Comparison of ENCODE assay signal across 35 mouse cellular contexts in genomic region chr10:75941042-75941824, GRCm38 (mm10). TPM values are rescaled to one million over a fixed set of nuclear protein-coding genes. Genes with fewer than 3 reads are reported as not detected.
DNase-seq lines count a peak whose midpoint lies in the region; ATAC-seq and TF ChIP-seq lines count a peak whose summit lies in the region.
"Had no signal": no experiment of that assay in that cellular context is flagged by ENCODE, and none has a peak within 500 bp of the region (broad histone marks: within the 10 kb centered on the region; RNA-seq: fewer than 3 reads in every experiment).

No protein-coding gene starts in this region.

- 59% methylated on average over 9 of the region's 9 CpGs for WGBS in forebrain, postnatal 0 days
- 53% methylated on average over 9 of the region's 9 CpGs for WGBS in forebrain, embryonic 15.5 days
- WGBS in lung, adult 2 months, result 77% methylated on average over 9 of the region's 9 CpGs

- no peaks in the 10 kb centered on the region; the same call in 1 of the 2 replicates for H3K27me3 ChIP-seq in forebrain, postnatal 0 days (ENCODE audit: insufficient read depth, low read length)
- H3K27me3 ChIP-seq in forebrain, embryonic 15.5 days, result peaks cover 4% of the 10 kb centered on the region; the same call in 1 of the 2 replicates
- H3K27me3 ChIP-seq: intestine, embryonic 15.5 days had no signal

- in situ Hi-C loops in ES-E14 (cut with MboI; ENCODE audit: low sequenced_read_pairs in 2 of 2, unreplicated experiment in 2 of 2), result no loop called here

- H3K36me3 ChIP-seq in forebrain, postnatal 0 days (ENCODE audit: insufficient read depth), result no peaks in the 10 kb centered on the region
- no peaks in the 10 kb centered on the region for H3K36me3 ChIP-seq in forebrain, embryonic 15.5 days
- peaks cover 21% of the 10 kb centered on the region for H3K36me3 ChIP-seq in ES-E14 (ENCODE audit: control insufficient read depth, insufficient read depth, low read length, poor library complexity, severe bottlenecking)
- H3K36me3 ChIP-seq: embryonic facial prominence, embryonic 13.5 days; forebrain, embryonic 10.5 days; hindbrain, embryonic 12.5 days; intestine, embryonic 15.5 days; limb, embryonic 10.5 days; limb, embryonic 15.5 days had no signal

- no peak for TF ChIP-seq POLR2A in lung, adult 2 months (IDR thresholded peaks at IDR 0.05; ENCODE audit: borderline replicate concordance, extremely low read depth, low read depth, low read length)

- H3K9me3 ChIP-seq in forebrain, postnatal 0 days (ENCODE audit: low read length), result no peaks in the 10 kb centered on the region
- no peaks in the 10 kb centered on the region for H3K9me3 ChIP-seq in forebrain, embryonic 15.5 days
- H3K9me3 ChIP-seq in ES-E14 (ENCODE audit: control insufficient read depth, insufficient read depth, low read depth, low read length), result no peaks in the 10 kb centered on the region
- H3K9me3 ChIP-seq: embryonic facial prominence, embryonic 13.5 days; forebrain, embryonic 10.5 days; heart, embryonic 13.5 days; hindbrain, embryonic 12.5 days; intestine, embryonic 15.5 days; limb, embryonic 10.5 days; limb, embryonic 15.5 days; megakaryocyte, embryonic 14.5 days had no signal

- no peak for DNase-seq in forebrain, postnatal 0 days
- peak; percentile 1 for DNase-seq in lung, adult 2 months
- DNase-seq in lung, postnatal 36 days, result no peak
- DNase-seq in ES-E14 (ENCODE audit: low read depth, low spot score), result no peak
- peak; percentile 54 for DNase-seq in retina, embryonic 14.5 days (ENCODE audit: low spot score)
- DNase-seq in left cerebral cortex, adult 8-10 months (ENCODE audit: low spot score in 2 of 2), result no peak
- DNase-seq in spleen, adult 12 weeks (ENCODE audit: low spot score), result no peak
- DNase-seq: adrenal gland, postnatal 25 days; cerebellum, adult 11-12 months; cerebellum, adult 9-11 months; gastrocnemius, postnatal 10 days; heart, postnatal 10 days; lung, postnatal 4 days; midbrain, embryonic 14.5 days; thymus, postnatal 14 days had no signal

- no peak overlapping the region for H3K9ac ChIP-seq in forebrain, postnatal 0 days
- no peak overlapping the region for H3K9ac ChIP-seq in forebrain, embryonic 15.5 days (replicated peaks)
- H3K9ac ChIP-seq in ES-E14 (ENCODE audit: insufficient read depth, low read depth, low read length, poor library complexity, severe bottlenecking), result peak overlapping the region; percentile 68; the same call in 1 of the 2 replicates
- H3K9ac ChIP-seq: embryonic facial prominence, embryonic 13.5 days; hindbrain, embryonic 12.5 days; intestine, embryonic 15.5 days; limb, embryonic 15.5 days had no signal

- ATAC-seq in forebrain, postnatal 0 days, result peak; percentile 53
- ATAC-seq in forebrain, embryonic 15.5 days (replicated peaks), result no peak
- ATAC-seq: forebrain, embryonic 16.5 days; hindbrain, postnatal 0 days; intestine, embryonic 15.5 days had no signal

- TF ChIP-seq CTCF in forebrain, postnatal 0 days (IDR thresholded peaks at IDR 0.05; ENCODE audit: low read depth), result no peak
- TF ChIP-seq CTCF in lung, adult 2 months (IDR thresholded peaks at IDR 0.05; ENCODE audit: insufficient read depth, low read length), result no peak

- no peak overlapping the region for H3K4me2 ChIP-seq in forebrain, postnatal 0 days (ENCODE audit: low read depth)
- no peak overlapping the region for H3K4me2 ChIP-seq in forebrain, embryonic 15.5 days (replicated peaks)
- H3K4me2 ChIP-seq: embryonic facial prominence, embryonic 13.5 days; hindbrain, embryonic 12.5 days; intestine, embryonic 15.5 days; limb, embryonic 15.5 days had no signal

- H3K27ac ChIP-seq in forebrain, postnatal 0 days (ENCODE audit: low read depth, low read length), result no peak overlapping the region
- H3K27ac ChIP-seq in forebrain, embryonic 15.5 days (replicated peaks), result no peak overlapping the region
- H3K27ac ChIP-seq in ES-E14 (ENCODE audit: insufficient read depth, low read depth, low read length, poor library complexity, severe bottlenecking), result peak overlapping the region; percentile 85
- H3K27ac ChIP-seq: embryonic facial prominence, embryonic 13.5 days; heart, embryonic 13.5 days; hindbrain, embryonic 12.5 days; hindbrain, postnatal 0 days; intestine, embryonic 15.5 days; layer of hippocampus, adult 2 months; limb, embryonic 10.5 days; limb, embryonic 15.5 days had no signal

- no peak overlapping the region for H3K4me3 ChIP-seq in forebrain, postnatal 0 days (ENCODE audit: low read depth, low read length)
- no peak overlapping the region for H3K4me3 ChIP-seq in forebrain, embryonic 15.5 days
- H3K4me3 ChIP-seq in lung, adult 2 months (replicated peaks; ENCODE audit: extremely low read depth, low read depth, low read length), result no peak overlapping the region
- no peak overlapping the region for H3K4me3 ChIP-seq in ES-E14 (ENCODE audit: insufficient read depth in 1 of 2, low read depth in 1 of 2, low read length in 2 of 2, poor library complexity in 1 of 2, severe bottlenecking in 1 of 2)
- H3K4me3 ChIP-seq: embryonic facial prominence, embryonic 13.5 days; forebrain, embryonic 10.5 days; heart, embryonic 13.5 days; hindbrain, embryonic 12.5 days; intestine, embryonic 15.5 days; layer of hippocampus, adult 2 months; limb, embryonic 10.5 days; limb, embryonic 15.5 days; megakaryocyte, embryonic 14.5 days had no signal

- H3K4me1 ChIP-seq in forebrain, postnatal 0 days (ENCODE audit: insufficient read depth), result 0 out of 2 replicates have a peak, but pooled peaks cover 4% of the 10 kb centered on the region
- H3K4me1 ChIP-seq in forebrain, embryonic 15.5 days, result peaks cover 9% of the 10 kb centered on the region
- H3K4me1 ChIP-seq in lung, adult 2 months (ENCODE audit: control insufficient read depth, insufficient read depth, low read length), result peaks cover 3% of the 10 kb centered on the region; the same call in 1 of the 2 replicates
- peaks cover 3 to 31% of the 10 kb centered on the region in 2 experiments; a peak in 3 of 4 replicates for H3K4me1 ChIP-seq in ES-E14 (ENCODE audit: control insufficient read depth in 2 of 2, insufficient read depth in 2 of 2, low read length in 2 of 2, poor library complexity in 1 of 2)

TF ChIP-seq in ES-E14, 5 proteins besides CTCF, POLR2A, EP300 and RAD21:
- TF ChIP-seq HCFC1 (IDR thresholded peaks at IDR 0.05; ENCODE audit: borderline replicate concordance, insufficient read depth, low read length) (no peak), MAFK (IDR thresholded peaks at IDR 0.05; ENCODE audit: insufficient read depth, low read depth, low read length) (no peak), CHD2 (IDR thresholded peaks at IDR 0.05; ENCODE audit: low read depth, low read length) (no peak), ZNF384 (IDR thresholded peaks at IDR 0.05; ENCODE audit: low read depth, low read length) (no peak), ZC3H11A (IDR thresholded peaks at IDR 0.05; ENCODE audit: borderline replicate concordance, low read depth, low read length) (no peak)

RNA-seq across cellular contexts. Expression of gene Gm867, which starts 0.8 kb away (rescaled TPM):
- total RNA-seq in forebrain, postnatal 0 days (2014; rRNA removed), result 0.95 and 2.8 TPM in 2 replicates
- polyA plus RNA-seq in forebrain, postnatal 0 days (2015; fragmentation: Nextera tagmentation; extraction: Ambion mirVana), result 0.97 and 1.0 TPM in 2 replicates
- polyA plus RNA-seq in forebrain, embryonic 15.5 days (2015; fragmentation: Nextera tagmentation; extraction: Ambion mirVana), result 0.28 TPM in 1 of 2 replicates, not detected in the other
- polyA plus RNA-seq in lung, adult 2 months (2012; rRNA removed), result 12.6 and 15.8 TPM in 2 replicates
- total RNA-seq in ES-E14 (2012; rRNA removed), result 1.1 and 2.9 TPM in 2 replicates
- total RNA-seq in left cerebral cortex, adult 8-10 months (2022), result under 1 TPM; 0.41 to 0.91 (median 0.70) TPM
- total RNA-seq: common myeloid progenitor, adult 5-6 weeks; heart, adult 8-10 months; heart, postnatal 10 days; monocyte, adult 5-6 weeks had no signal
- polyA plus RNA-seq: embryonic facial prominence, embryonic 13.5 days; stomach, embryonic 14.5 days; urinary bladder, adult 2 months had no signal

RNA-seq across cellular contexts. Expression of gene Vpreb3, which starts 1.6 kb away (rescaled TPM):
- total RNA-seq in forebrain, postnatal 0 days (2014; rRNA removed), result not detected in 2 replicates
- 0.45 and 1.4 TPM in 2 replicates for polyA plus RNA-seq in forebrain, postnatal 0 days (2015; fragmentation: Nextera tagmentation; extraction: Ambion mirVana)
- polyA plus RNA-seq in forebrain, embryonic 15.5 days (2015; fragmentation: Nextera tagmentation; extraction: Ambion mirVana), result 0.42 and 0.48 TPM in 2 replicates
- 57.1 and 72.3 TPM in 2 replicates for polyA plus RNA-seq in lung, adult 2 months (2012; rRNA removed)
- 0.98 and 1.5 TPM in 2 replicates for total RNA-seq in ES-E14 (2012; rRNA removed)
- not detected for total RNA-seq in left cerebral cortex, adult 8-10 months (2022)
- total RNA-seq: adrenal gland, postnatal 25 days; common myeloid progenitor, adult 5-6 weeks; heart, adult 8-10 months; hindbrain, postnatal 0 days; layer of hippocampus, adult 2 months; layer of hippocampus, postnatal 25 days had no signal
- polyA plus RNA-seq: midbrain, embryonic 14.5 days; urinary bladder, adult 2 months had no signal

RNA-seq across cellular contexts. Expression of gene Mmp11, which starts 4.9 kb away (rescaled TPM):
- 11.7 and 13.5 TPM in 2 replicates for total RNA-seq in forebrain, postnatal 0 days (2014; rRNA removed)
- 14.3 and 16.5 TPM in 2 replicates for polyA plus RNA-seq in forebrain, postnatal 0 days (2015; fragmentation: Nextera tagmentation; extraction: Ambion mirVana)
- 19.8 and 20.3 TPM in 2 replicates for polyA plus RNA-seq in forebrain, embryonic 15.5 days (2015; fragmentation: Nextera tagmentation; extraction: Ambion mirVana)
- 83.9 and 89.2 TPM in 2 replicates for polyA plus RNA-seq in lung, adult 2 months (2012; rRNA removed)
- total RNA-seq in ES-E14 (2012; rRNA removed), result 52.4 and 137 TPM in 2 replicates
- total RNA-seq in left cerebral cortex, adult 8-10 months (2022), result 1 to 10 TPM; 1.5 to 3.0 (median 1.7) TPM
- total RNA-seq: monocyte, adult 5-6 weeks had no signal

RNA-seq across cellular contexts. Expression of gene Chchd10, which starts 8.3 kb away (rescaled TPM):
- 69.9 and 93.0 TPM in 2 replicates for total RNA-seq in forebrain, postnatal 0 days (2014; rRNA removed)
- 97.1 and 121 TPM in 2 replicates for polyA plus RNA-seq in forebrain, postnatal 0 days (2015; fragmentation: Nextera tagmentation; extraction: Ambion mirVana)
- 24.8 and 24.9 TPM in 2 replicates for polyA plus RNA-seq in forebrain, embryonic 15.5 days (2015; fragmentation: Nextera tagmentation; extraction: Ambion mirVana)
- 415 and 628 TPM in 2 replicates for polyA plus RNA-seq in lung, adult 2 months (2012; rRNA removed)
- 435 and 871 TPM in 2 replicates for total RNA-seq in ES-E14 (2012; rRNA removed)
- 100 to 1,000 TPM; 356 to 427 (median 392) TPM for total RNA-seq in left cerebral cortex, adult 8-10 months (2022)

RNA-seq across cellular contexts. Expression of gene Gm5134, which starts 13.1 kb away (rescaled TPM):
- not detected in 2 replicates for total RNA-seq in forebrain, postnatal 0 days (2014; rRNA removed)
- polyA plus RNA-seq in forebrain, postnatal 0 days (2015; fragmentation: Nextera tagmentation; extraction: Ambion mirVana), result not detected in 2 replicates
- polyA plus RNA-seq in forebrain, embryonic 15.5 days (2015; fragmentation: Nextera tagmentation; extraction: Ambion mirVana), result 0.15 TPM in 1 of 2 replicates, not detected in the other
- 0.03 and 0.09 TPM in 2 replicates for polyA plus RNA-seq in lung, adult 2 months (2012; rRNA removed)
- 4.2 and 6.4 TPM in 2 replicates for total RNA-seq in ES-E14 (2012; rRNA removed)
- total RNA-seq in left cerebral cortex, adult 8-10 months (2022), result under 1 TPM in 1 of 4 experiments, not detected in 3; 0.27 TPM
- total RNA-seq: adrenal gland, postnatal 25 days; gastrocnemius, postnatal 10 days; heart, adult 8-10 months; heart, postnatal 10 days; hindbrain, postnatal 0 days; layer of hippocampus, adult 2 months; monocyte, adult 5-6 weeks had no signal
- polyA plus RNA-seq: embryonic facial prominence, embryonic 13.5 days; forebrain, embryonic 16.5 days; heart, embryonic 13.5 days; hindbrain, embryonic 12.5 days; hindbrain, postnatal 0 days; intestine, embryonic 15.5 days; kidney, embryonic 16.5 days; limb, embryonic 10.5 days; limb, embryonic 15.5 days; lung, embryonic 16.5 days; midbrain, embryonic 14.5 days; stomach, embryonic 14.5 days had no signal

Comparison
In these comparisons a context has a peak if more than half of its experiments do, and no peak if none do; other contexts are left out.
1. DNase-seq: peak in lung, adult 2 months (single experiment) and retina, embryonic 14.5 days (single experiment); none in forebrain, postnatal 0 days (single experiment), lung, postnatal 36 days (single experiment), ES-E14 (single experiment), left cerebral cortex, adult 8-10 months (0 of 2) and spleen, adult 12 weeks (single experiment).